Mouse (Mus musculus): ENCODE measurements around the gene Gm11096. TPM values are rescaled to one million over a fixed set of nuclear protein-coding genes. Genes with fewer than 3 reads are reported as not detected.

The Gm11096 gene
- polyA plus RNA-seq, 1 experiment, result not detected

DNA sequence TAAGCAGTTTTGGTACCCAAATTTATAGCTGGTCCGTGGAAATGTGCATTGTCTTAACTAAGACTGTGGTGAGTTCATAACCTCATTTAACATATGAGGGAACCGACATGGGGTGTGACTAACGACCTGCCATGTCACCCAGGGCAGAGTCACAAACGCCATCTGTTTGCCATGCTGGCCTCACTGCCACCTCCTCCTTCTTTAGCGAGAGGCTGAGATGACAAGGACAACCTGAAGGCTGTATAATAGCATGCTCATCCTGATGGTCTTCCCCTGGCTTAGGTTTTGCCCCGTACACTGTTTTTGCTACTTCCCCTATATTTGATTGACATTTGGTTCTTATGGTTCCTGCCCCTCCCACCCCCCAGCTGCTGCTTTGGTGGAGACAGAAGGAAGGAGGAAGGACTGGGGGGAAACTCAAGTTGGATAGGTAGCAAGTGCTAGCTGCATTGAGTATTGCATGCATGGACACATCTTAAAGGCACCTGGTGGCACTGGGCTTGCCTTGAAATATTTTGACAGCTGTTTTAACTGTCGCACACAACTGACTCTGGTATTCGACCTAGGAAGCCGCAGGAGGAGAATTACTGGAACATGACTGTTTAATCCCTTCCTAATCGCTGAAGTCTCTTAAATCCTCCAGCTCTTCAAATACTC lies 17.2 kb upstream of the Gm11096 start:
- TF ChIP-seq CTCF (IDR thresholded peaks at IDR 0.05; ENCODE audit: low read depth, low read length) (no peak), POLR2A (IDR thresholded peaks at IDR 0.05; ENCODE audit: insufficient read depth, low read length) (no peak), EP300 (IDR thresholded peaks at IDR 0.05; ENCODE audit: insufficient read depth, low read depth, low read length) (no peak)
- Histone ChIP-seq H3K36me3 (ENCODE audit: control insufficient read depth, insufficient read depth, low read length, poor library complexity, severe bottlenecking) (no peaks in the 10 kb centered on the region), H3K27ac (ENCODE audit: insufficient read depth, low read length) (no peak overlapping the region), H3K4me1 (ENCODE audit: control insufficient read depth, insufficient read depth, low read length) (no peaks in the 10 kb centered on the region), H3K4me3 (ENCODE audit: low read depth, low read length) (no peak overlapping the region), H3K27me3 (ENCODE audit: control insufficient read depth, insufficient read depth, low read length, poor library complexity, severe bottlenecking) (no peaks in the 10 kb centered on the region), H3K9ac (ENCODE audit: low read depth, poor library complexity, severe bottlenecking) (no peak overlapping the region), H3K9me3 (replicated peaks; ENCODE audit: control insufficient read depth, insufficient read depth, low read length, poor library complexity, severe bottlenecking) (no peaks in the 10 kb centered on the region)

DNA sequence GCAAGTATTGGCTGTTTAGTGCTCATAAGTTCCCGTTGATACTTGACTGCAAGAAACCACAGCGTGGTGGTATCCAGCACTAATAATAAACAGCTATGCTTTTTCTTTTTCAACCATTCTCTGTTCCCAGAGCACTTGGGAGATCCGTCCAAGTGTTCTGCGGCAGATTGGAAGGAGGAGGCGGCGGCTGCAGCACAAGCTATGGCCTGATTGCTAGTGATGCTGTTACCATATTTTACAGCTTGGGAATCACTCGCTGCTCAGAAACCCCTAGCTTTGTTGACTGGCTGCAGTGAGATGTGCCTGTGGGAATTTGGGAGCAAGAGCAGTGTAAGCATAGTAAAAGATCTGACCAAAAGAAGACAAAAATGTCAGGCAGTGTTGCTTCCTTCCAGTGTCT lies 14.3 kb upstream of the Gm11096 start:
- Histone ChIP-seq H3K4me3 (ENCODE audit: low read depth, low read length) (no peak overlapping the region), H3K9ac (ENCODE audit: low read depth, poor library complexity, severe bottlenecking) (no peak overlapping the region), H3K27ac (ENCODE audit: insufficient read depth, low read length) (no peak overlapping the region), H3K27me3 (ENCODE audit: control insufficient read depth, insufficient read depth, low read length, poor library complexity, severe bottlenecking) (no peaks in the 10 kb centered on the region), H3K4me1 (ENCODE audit: control insufficient read depth, insufficient read depth, low read length) (no peaks in the 10 kb centered on the region), H3K9me3 (replicated peaks; ENCODE audit: control insufficient read depth, insufficient read depth, low read length, poor library complexity, severe bottlenecking) (no peaks in the 10 kb centered on the region), H3K36me3 (ENCODE audit: control insufficient read depth, insufficient read depth, low read length, poor library complexity, severe bottlenecking) (no peaks in the 10 kb centered on the region)
- no peak for TF ChIP-seq CTCF (IDR thresholded peaks at IDR 0.05; ENCODE audit: low read depth, low read length)
- TF ChIP-seq POLR2A (IDR thresholded peaks at IDR 0.05; ENCODE audit: insufficient read depth, low read length), result no peak
- TF ChIP-seq EP300 (IDR thresholded peaks at IDR 0.05; ENCODE audit: insufficient read depth, low read depth, low read length), result no peak

GRCm38 (mm10) chr17:81432733-81433132 lies 8.8 kb upstream of the Gm11096 start:
- Histone ChIP-seq H3K27ac (ENCODE audit: insufficient read depth, low read length) (no peak overlapping the region), H3K27me3 (ENCODE audit: control insufficient read depth, insufficient read depth, low read length, poor library complexity, severe bottlenecking) (no peaks in the 10 kb centered on the region), H3K36me3 (ENCODE audit: control insufficient read depth, insufficient read depth, low read length, poor library complexity, severe bottlenecking) (no peaks in the 10 kb centered on the region), H3K4me3 (ENCODE audit: low read depth, low read length) (no peak overlapping the region), H3K4me1 (ENCODE audit: control insufficient read depth, insufficient read depth, low read length) (no peaks in the 10 kb centered on the region), H3K9ac (ENCODE audit: low read depth, poor library complexity, severe bottlenecking) (no peak overlapping the region), H3K9me3 (replicated peaks; ENCODE audit: control insufficient read depth, insufficient read depth, low read length, poor library complexity, severe bottlenecking) (no peaks in the 10 kb centered on the region)
- TF ChIP-seq POLR2A (IDR thresholded peaks at IDR 0.05; ENCODE audit: insufficient read depth, low read length), result no peak
- no peak for TF ChIP-seq CTCF (IDR thresholded peaks at IDR 0.05; ENCODE audit: low read depth, low read length)
- TF ChIP-seq EP300 (IDR thresholded peaks at IDR 0.05; ENCODE audit: insufficient read depth, low read depth, low read length), result no peak

- no peaks in the 10 kb centered on the region for H3K9me3 ChIP-seq (replicated peaks; ENCODE audit: control insufficient read depth, insufficient read depth, low read length, poor library complexity, severe bottlenecking)
- TF ChIP-seq CTCF (IDR thresholded peaks at IDR 0.05; ENCODE audit: low read depth, low read length), result no peak
- TF ChIP-seq EP300 (IDR thresholded peaks at IDR 0.05; ENCODE audit: insufficient read depth, low read depth, low read length), result no peak
- no peak for TF ChIP-seq POLR2A (IDR thresholded peaks at IDR 0.05; ENCODE audit: insufficient read depth, low read length)
- no peak overlapping the region for H3K27ac ChIP-seq (ENCODE audit: insufficient read depth, low read length)
- H3K4me1 ChIP-seq (ENCODE audit: control insufficient read depth, insufficient read depth, low read length), result no peaks in the 10 kb centered on the region
- no peaks in the 10 kb centered on the region for H3K27me3 ChIP-seq (ENCODE audit: control insufficient read depth, insufficient read depth, low read length, poor library complexity, severe bottlenecking)
- no peaks in the 10 kb centered on the region for H3K36me3 ChIP-seq (ENCODE audit: control insufficient read depth, insufficient read depth, low read length, poor library complexity, severe bottlenecking)
- no peak overlapping the region for H3K4me3 ChIP-seq (ENCODE audit: low read depth, low read length)
- H3K9ac ChIP-seq (ENCODE audit: low read depth, poor library complexity, severe bottlenecking), result no peak overlapping the region
Observed at GRCm38 (mm10) chr17:81433148-81433547, 8.4 kb upstream of the Gm11096 start.

GRCm38 (mm10) chr17:81455269-81455668 lies 13.7 kb downstream of the Gm11096 start:
- H3K4me1 ChIP-seq (ENCODE audit: control insufficient read depth, insufficient read depth, low read length), result no peaks in the 10 kb centered on the region
- H3K27me3 ChIP-seq (ENCODE audit: control insufficient read depth, insufficient read depth, low read length, poor library complexity, severe bottlenecking), result no peaks in the 10 kb centered on the region
- no peaks in the 10 kb centered on the region for H3K36me3 ChIP-seq (ENCODE audit: control insufficient read depth, insufficient read depth, low read length, poor library complexity, severe bottlenecking)
- H3K27ac ChIP-seq (ENCODE audit: insufficient read depth, low read length), result no peak overlapping the region
- TF ChIP-seq POLR2A (IDR thresholded peaks at IDR 0.05; ENCODE audit: insufficient read depth, low read length), result no peak
- TF ChIP-seq CTCF (IDR thresholded peaks at IDR 0.05; ENCODE audit: low read depth, low read length), result no peak
- no peak for TF ChIP-seq EP300 (IDR thresholded peaks at IDR 0.05; ENCODE audit: insufficient read depth, low read depth, low read length)
- H3K4me3 ChIP-seq (ENCODE audit: low read depth, low read length), result no peak overlapping the region
- H3K9me3 ChIP-seq (replicated peaks; ENCODE audit: control insufficient read depth, insufficient read depth, low read length, poor library complexity, severe bottlenecking), result no peaks in the 10 kb centered on the region
- H3K9ac ChIP-seq (ENCODE audit: low read depth, poor library complexity, severe bottlenecking), result no peak overlapping the region

- H3K27ac ChIP-seq (ENCODE audit: insufficient read depth, low read length), result no peak overlapping the region
- no peaks in the 10 kb centered on the region for H3K9me3 ChIP-seq (replicated peaks; ENCODE audit: control insufficient read depth, insufficient read depth, low read length, poor library complexity, severe bottlenecking)
- no peak overlapping the region for H3K9ac ChIP-seq (ENCODE audit: low read depth, poor library complexity, severe bottlenecking)
- H3K4me3 ChIP-seq (ENCODE audit: low read depth, low read length), result no peak overlapping the region
- no peak for TF ChIP-seq POLR2A (IDR thresholded peaks at IDR 0.05; ENCODE audit: insufficient read depth, low read length)
- no peak for TF ChIP-seq CTCF (IDR thresholded peaks at IDR 0.05; ENCODE audit: low read depth, low read length)
- no peak for TF ChIP-seq EP300 (IDR thresholded peaks at IDR 0.05; ENCODE audit: insufficient read depth, low read depth, low read length)
- no peaks in the 10 kb centered on the region for H3K4me1 ChIP-seq (ENCODE audit: control insufficient read depth, insufficient read depth, low read length)
- H3K27me3 ChIP-seq (ENCODE audit: control insufficient read depth, insufficient read depth, low read length, poor library complexity, severe bottlenecking), result no peaks in the 10 kb centered on the region
- H3K36me3 ChIP-seq (ENCODE audit: control insufficient read depth, insufficient read depth, low read length, poor library complexity, severe bottlenecking), result no peaks in the 10 kb centered on the region
Observed at GRCm38 (mm10) chr17:81455977-81456376, 14.4 kb downstream of the Gm11096 start.

Data from ES-Bruce4 (cell line).